Mouse (Mus musculus) brain, embryonic 14.5 days (tissue): ENCODE measurements around the gene Foxc2. TPM values are rescaled to one million over a fixed set of nuclear protein-coding genes. Genes with fewer than 3 reads are reported as not detected.
"Not testable (repeated sequence)": the region's sequence is repeated elsewhere in the genome, so short reads cannot be mapped to it uniquely, and the experiment has no call there.

Experiments
- DNase-seq: peaks from one replicate; pipeline ENCODE4 v3.0.0-alpha.2; 2011; ENCODE audit warnings: low read depth
- CTCF ChIP-seq: fragments of 200-500 bp; IDR thresholded peaks from 2 replicates; pipeline ENCODE4 v1.5.1; 2012; ENCODE audit warnings: inconsistent platforms, mild to moderate bottlenecking, moderate library complexity, borderline replicate concordance; ENCODE audit not compliant: insufficient read depth, insufficient read length; ENCODE audit errors: extremely low read depth
- POLR2A ChIP-seq: fragments of 200-500 bp; IDR thresholded peaks from 2 replicates; pipeline ENCODE4 v1.6.1; 2012; ENCODE audit warnings: mild to moderate bottlenecking, inconsistent platforms, borderline replicate concordance; ENCODE audit not compliant: poor library complexity, insufficient read depth, insufficient read length, severe bottlenecking; ENCODE audit errors: extremely low read depth
- polyA plus RNA-seq: library from polyadenylated mRNA; depleted of rRNA; stranded (reverse); fragments of >200 nt; gene quantifications from 2 replicates; pipeline ENCODE4 v1.2.3, GENCODE M21; 2012

The Foxc2 gene
- polyA plus RNA-seq, 1 experiment, result 3.5 TPM

- TF ChIP-seq CTCF (no peak), POLR2A (no peak)
- DNase-seq, result no peak
These were observed 18.5 kb downstream of the Foxc2 start for GRCm38 (mm10) chr8:121134512-121134911.

- TF ChIP-seq POLR2A (no peak), CTCF (no peak)
- no peak for DNase-seq
These were observed 20.9 kb downstream of the Foxc2 start for GRCm38 (mm10) chr8:121136856-121137255.

- not testable (repeated sequence) for DNase-seq
These were observed 29.6 kb downstream of the Foxc2 start for GRCm38 (mm10) chr8:121145457-121146134.

GRCm38 (mm10) chr8:121148573-121149083 is 32.7 kb downstream of the Foxc2 start:
- no peak for TF ChIP-seq CTCF
- no peak for TF ChIP-seq POLR2A
- no peak for DNase-seq

- TF ChIP-seq POLR2A (no peak), CTCF (no peak)
- DNase-seq, result peak; percentile 4
These were observed 36.4 kb downstream of the Foxc2 start for GRCm38 (mm10) chr8:121152394-121152793.

GRCm38 (mm10) chr8:121156990-121157491 is 41.1 kb downstream of the Foxc2 start:
- DNase-seq, result no peak
- TF ChIP-seq CTCF, result no peak

GRCm38 (mm10) chr8:121158812-121159211 is 42.8 kb downstream of the Foxc2 start:
- TF ChIP-seq POLR2A, result no peak
- no peak for TF ChIP-seq CTCF
- no peak for DNase-seq

- no peak for TF ChIP-seq POLR2A
- TF ChIP-seq CTCF, result no peak
- no peak for DNase-seq
These were observed 45.5 kb downstream of the Foxc2 start for GRCm38 (mm10) chr8:121161437-121161836.

- no peak for DNase-seq
- TF ChIP-seq CTCF (no peak), POLR2A (no peak)
These were observed 46.4 kb downstream of the Foxc2 start for GRCm38 (mm10) chr8:121162413-121162812.

- no peak for TF ChIP-seq CTCF
- TF ChIP-seq POLR2A, result no peak
- no peak for DNase-seq
These were observed 47.1 kb downstream of the Foxc2 start for GRCm38 (mm10) chr8:121162906-121163695.

GRCm38 (mm10) chr8:121164017-121164469 is 48.1 kb downstream of the Foxc2 start:
- DNase-seq, result peak; percentile 15
- TF ChIP-seq CTCF (no peak), POLR2A (no peak)

- no peak for DNase-seq
- no peak for TF ChIP-seq CTCF
- no peak for TF ChIP-seq POLR2A
These were observed 52.1 kb downstream of the Foxc2 start for GRCm38 (mm10) chr8:121168033-121168432.
